Mouse (Mus musculus) spleen, postnatal 36 days (tissue): ENCODE results near the gene Acsf2.
A peak's percentile ranks its signal among the peaks of the same experiment; 100 is the strongest.
"Not testable (repeated sequence)": the region's sequence is repeated elsewhere in the genome, so short reads cannot be mapped to it uniquely, and the experiment has no call there.

Source experiments
- DNase-seq, 2 experiments: peaks; one replicate each; pipeline ENCODE4 v3.0.0; 2022; ENCODE audit warnings: low spot score in 2 of 2, mixed read lengths in 1 of 2

The Acsf2 gene

GRCm38 (mm10) chr11:94601321-94602281 is at the start of gene Acsf2:
Gene Acsf2, minus strand, starts transcription at chr11:94601871.
- peak; percentile 90 for DNase-seq

GRCm38 (mm10) chr11:94651241-94651640 is 49.6 kb upstream of the Acsf2 start:
- DNase-seq: not testable (repeated sequence)

- DNase-seq: no peak
Measured at GRCm38 (mm10) chr11:94646457-94646856, 44.8 kb upstream of the Acsf2 start.

GRCm38 (mm10) chr11:94644461-94645219 is 43.0 kb upstream of the Acsf2 start:
- no peak for DNase-seq

GRCm38 (mm10) chr11:94634431-94634830 is 32.8 kb upstream of the Acsf2 start:
- no peak for DNase-seq

GRCm38 (mm10) chr11:94632988-94633387 is 31.3 kb upstream of the Acsf2 start:
- no peak for DNase-seq

GRCm38 (mm10) chr11:94631969-94632368 is 30.3 kb upstream of the Acsf2 start:
- no peak for DNase-seq

- DNase-seq: peak; percentile 5 to 6
Measured at GRCm38 (mm10) chr11:94630199-94631011, 28.7 kb upstream of the Acsf2 start.

GRCm38 (mm10) chr11:94629884-94630198 is 28.2 kb upstream of the Acsf2 start:
- no peak for DNase-seq

GRCm38 (mm10) chr11:94629199-94629883 is 27.7 kb upstream of the Acsf2 start, which contains the start of gene Lrrc59:
Gene Lrrc59, plus strand, starts transcription at chr11:94629767.
- peak; percentile 92 for DNase-seq

GRCm38 (mm10) chr11:94622162-94622561 is 20.5 kb upstream of the Acsf2 start:
- DNase-seq: no peak

- DNase-seq: no peak
Measured at GRCm38 (mm10) chr11:94621458-94621852, 19.8 kb upstream of the Acsf2 start.

- no peak for DNase-seq
Measured at GRCm38 (mm10) chr11:94620766-94621457, 19.2 kb upstream of the Acsf2 start.

- no peak for DNase-seq
Measured at GRCm38 (mm10) chr11:94617646-94618045, 16.0 kb upstream of the Acsf2 start.

- DNase-seq: no peak
Measured at GRCm38 (mm10) chr11:94615494-94615893, 13.8 kb upstream of the Acsf2 start.

- no peak for DNase-seq
Measured at GRCm38 (mm10) chr11:94614603-94615002, 12.9 kb upstream of the Acsf2 start.

- no peak for DNase-seq
Measured at GRCm38 (mm10) chr11:94610744-94611740, 9.4 kb upstream of the Acsf2 start.

- DNase-seq: no peak
Measured at GRCm38 (mm10) chr11:94602356-94602955, 785 bp upstream of the Acsf2 start.

GRCm38 (mm10) chr11:94600447-94600846 is 1.2 kb downstream of the Acsf2 start:
- DNase-seq: no peak
